Mouse (Mus musculus) midbrain, embryonic 11.5 days (tissue): ENCODE measurements around the gene Slfn9. TPM values are rescaled to one million over a fixed set of nuclear protein-coding genes. Genes with fewer than 3 reads are reported as not detected.
A peak's percentile ranks its signal among the peaks of the same experiment; 100 is the strongest.

Experiments used
- ATAC-seq: fragments of 200-750 bp; cut with Nextera tagmentation; 2 replicates; pipeline ENCODE4 v1.8.0; 2017; ENCODE audit warnings: moderate TSS enrichment, moderate library complexity; ENCODE audit not compliant: low FRiP score
- DNase-seq: peaks from one replicate; pipeline ENCODE4 v3.0.0; 2015; ENCODE audit warnings: low spot score; ENCODE audit errors: missing footprints
- H3K27ac ChIP-seq: fragments of 300-500 bp; sonication (generic); 2 replicates; pipeline ENCODE4 v1.5.1; 2014; ENCODE audit warnings: low read depth, low read length
- H3K27me3 ChIP-seq: fragments of 300-500 bp; sonication (generic); 2 replicates; pipeline ENCODE4 v1.6.1; 2014; ENCODE audit warnings: mild to moderate bottlenecking, low read length, moderate library complexity, mixed read lengths; ENCODE audit not compliant: control insufficient read depth, insufficient read depth
- H3K36me3 ChIP-seq: fragments of 300-500 bp; sonication (generic); 2 replicates; pipeline ENCODE4 v1.6.1; 2014; ENCODE audit warnings: mild to moderate bottlenecking, low read length, moderate library complexity, mixed read lengths; ENCODE audit not compliant: control insufficient read depth, insufficient read depth
- H3K4me1 ChIP-seq: fragments of 300-500 bp; sonication (generic); 2 replicates; pipeline ENCODE4 v1.6.1; 2014; ENCODE audit warnings: low read length; ENCODE audit not compliant: control insufficient read depth, insufficient read depth
- H3K4me2 ChIP-seq: fragments of 300-500 bp; sonication (generic); 2 replicates; pipeline ENCODE4 v1.6.1; 2014; ENCODE audit warnings: mild to moderate bottlenecking, moderate library complexity
- H3K4me3 ChIP-seq: fragments of 300-500 bp; sonication (generic); 2 replicates; pipeline ENCODE4 v1.5.1; 2014; ENCODE audit warnings: low read depth, low read length
- H3K9ac ChIP-seq: fragments of 300-500 bp; sonication (generic); 2 replicates; pipeline ENCODE4 v1.6.1; 2014; ENCODE audit warnings: low read length
- H3K9me3 ChIP-seq: fragments of 300-500 bp; sonication (generic); 2 replicates; pipeline ENCODE4 v1.6.1; 2016; ENCODE audit warnings: low read length; ENCODE audit not compliant: control insufficient read depth
- WGBS: fragments of 180-500 bp; shearing (Covaris S2); extraction: QIAGEN DNeasy Blood & Tissue Kit; methylation state at CpG from one replicate; pipeline ENCODE4 v1.1.7; 2014; 5-methylcytosine and 5-hydroxymethylcytosine counted together
- polyA plus RNA-seq: library from polyadenylated mRNA; unstranded; fragments of >200 nt; fragmentation: Nextera tagmentation; extraction: Ambion mirVana; gene quantifications from 2 replicates; pipeline ENCODE4 v1.2.1, GENCODE M21; 2014

Gene Slfn9
- polyA plus RNA-seq, 1 experiment from 2014 or later, result 7.6 TPM

DNA sequence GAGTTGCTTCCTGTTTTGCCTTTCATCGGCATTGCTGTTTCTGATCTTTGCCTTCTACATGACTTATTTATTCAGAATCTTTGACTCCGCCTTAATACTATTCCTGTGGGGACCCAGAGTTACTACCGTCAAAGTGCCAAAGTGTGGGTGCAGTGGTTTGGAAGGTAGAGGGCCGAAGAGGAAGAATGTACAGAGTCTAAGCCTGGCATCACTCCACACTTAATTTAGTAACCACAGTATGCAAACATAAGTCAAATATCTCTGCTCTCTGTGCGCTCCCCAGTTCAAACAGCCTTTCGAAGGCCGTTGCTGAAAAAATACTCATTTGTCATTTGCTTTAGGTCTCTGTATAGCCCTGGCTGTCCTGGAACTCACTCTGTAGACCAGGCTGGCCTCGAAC lies 29.4 kb downstream of the Slfn9 start:
- no peaks in the 10 kb centered on the region for H3K36me3 ChIP-seq
- H3K4me2 ChIP-seq, result no peak overlapping the region
- no peaks in the 10 kb centered on the region for H3K9me3 ChIP-seq
- H3K27ac ChIP-seq, result no peak overlapping the region
- no peak overlapping the region for H3K9ac ChIP-seq
- no peak for ATAC-seq
- no peaks in the 10 kb centered on the region for H3K4me1 ChIP-seq
- DNase-seq, result no peak
- H3K27me3 ChIP-seq, result no peaks in the 10 kb centered on the region
- WGBS, result 90% methylated on average over 8 of the region's 8 CpGs
- no peak overlapping the region for H3K4me3 ChIP-seq

DNA sequence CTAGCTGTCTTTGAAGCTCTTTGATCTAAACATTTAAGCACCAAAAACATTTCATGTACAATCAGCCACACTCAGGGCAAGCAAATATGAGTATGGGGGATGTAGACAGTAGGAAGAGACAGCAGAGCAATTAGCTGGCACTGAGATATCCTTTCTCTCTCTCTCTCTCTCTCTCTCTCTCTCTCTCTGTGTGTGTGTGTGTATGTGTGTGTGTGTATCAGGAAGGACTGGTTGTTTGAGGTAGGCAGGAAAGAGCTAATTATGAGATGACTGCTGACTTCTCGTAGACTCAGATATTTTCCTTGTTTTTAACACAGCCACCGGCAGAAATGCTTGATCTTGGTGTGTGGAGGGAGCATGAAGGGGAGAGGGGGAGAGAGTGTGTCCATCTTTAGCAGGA lies 29.9 kb downstream of the Slfn9 start:
- no peak for DNase-seq
- H3K4me1 ChIP-seq, result no peaks in the 10 kb centered on the region
- no peak for ATAC-seq
- H3K4me2 ChIP-seq, result no peak overlapping the region
- H3K27ac ChIP-seq, result no peak overlapping the region
- no peak overlapping the region for H3K4me3 ChIP-seq
- H3K36me3 ChIP-seq, result no peaks in the 10 kb centered on the region
- no peaks in the 10 kb centered on the region for H3K9me3 ChIP-seq
- no peaks in the 10 kb centered on the region for H3K27me3 ChIP-seq
- no peak overlapping the region for H3K9ac ChIP-seq
- WGBS, result 82% methylated on average over 2 of the region's 2 CpGs

DNA sequence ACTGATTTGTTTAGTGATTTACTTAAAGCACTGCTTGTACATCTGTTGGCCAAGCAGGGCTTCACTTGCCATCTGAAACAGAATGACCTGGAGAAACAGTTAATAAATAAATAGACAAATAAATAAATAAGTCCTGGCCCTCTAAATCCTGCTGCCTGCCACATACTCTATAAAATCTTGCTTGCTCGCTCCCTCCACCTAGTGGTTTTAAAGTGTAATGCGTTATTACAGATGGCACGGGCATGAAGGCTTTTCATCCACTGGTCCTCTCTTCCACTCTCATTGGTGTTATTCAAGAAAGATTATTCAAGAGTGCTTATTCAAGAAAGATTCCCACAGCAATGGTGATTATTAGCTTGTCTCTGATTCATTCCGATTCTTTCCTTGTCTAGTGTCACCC lies 32.0 kb downstream of the Slfn9 start:
- WGBS, result 16% methylated on average over 4 of the region's 4 CpGs
- no peak for ATAC-seq
- peak; percentile 87 for DNase-seq

DNA sequence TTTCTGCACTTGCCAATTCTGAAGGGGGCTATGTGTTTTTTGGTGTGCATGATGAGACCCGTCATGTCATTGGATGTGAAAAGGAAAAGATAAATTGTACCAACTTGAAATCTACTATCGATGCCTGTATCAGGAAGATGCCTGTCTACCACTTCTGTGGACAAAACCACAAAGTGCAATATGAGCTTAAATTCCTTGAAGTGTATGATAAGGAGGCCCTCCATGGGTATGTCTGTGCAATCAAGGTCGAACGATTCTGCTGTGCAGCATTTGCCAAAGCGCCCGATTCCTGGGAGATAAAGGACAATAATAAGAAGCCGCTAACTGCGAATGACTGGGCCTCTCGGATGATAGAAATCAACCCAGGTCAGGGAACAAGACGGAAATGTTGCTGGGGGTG lies 34.7 kb downstream of the Slfn9 start:
- H3K4me3 ChIP-seq, result no peak overlapping the region
- H3K36me3 ChIP-seq, result no peaks in the 10 kb centered on the region
- H3K27ac ChIP-seq, result no peak overlapping the region
- no peaks in the 10 kb centered on the region for H3K9me3 ChIP-seq
- H3K27me3 ChIP-seq, result peaks cover 10% of the 10 kb centered on the region
- ATAC-seq, result no peak
- no peak overlapping the region for H3K9ac ChIP-seq
- no peaks in the 10 kb centered on the region for H3K4me1 ChIP-seq
- no peak overlapping the region for H3K4me2 ChIP-seq
- DNase-seq, result no peak
- 81% methylated on average over 10 of the region's 10 CpGs for whole genome bisulfite sequencing

More for the DNA sequence above, 32.0 kb downstream of the Slfn9 start:
- no peaks in the 10 kb centered on the region for H3K36me3 ChIP-seq
- no peak overlapping the region for H3K9ac ChIP-seq
- no peaks in the 10 kb centered on the region for H3K9me3 ChIP-seq
- no peak overlapping the region for H3K4me3 ChIP-seq
- H3K27me3 ChIP-seq, result 0 out of 2 replicates have a peak, but pooled peaks cover 1% of the 10 kb centered on the region
- no peak overlapping the region for H3K4me2 ChIP-seq
- H3K4me1 ChIP-seq, result no peaks in the 10 kb centered on the region
- H3K27ac ChIP-seq, result no peak overlapping the region

DNA sequence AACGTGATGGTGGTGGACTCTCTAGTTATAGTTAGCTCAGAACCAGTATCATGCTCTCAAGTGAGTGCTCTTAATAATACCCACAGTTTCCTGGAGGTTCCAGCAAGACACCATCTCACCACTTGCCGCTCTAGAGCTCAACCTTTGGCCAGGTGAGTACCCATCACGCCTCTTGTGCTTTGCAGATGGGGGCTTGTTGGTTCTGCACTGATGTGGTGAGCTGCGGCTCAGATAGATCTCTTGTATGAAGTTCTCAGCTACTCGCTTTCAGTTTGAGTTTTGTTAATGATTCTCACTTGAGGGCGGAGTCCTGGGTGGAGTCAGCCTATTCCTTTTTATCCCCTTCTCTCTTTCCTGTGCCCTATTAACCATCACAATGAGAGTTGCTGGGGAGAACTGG lies 37.0 kb downstream of the Slfn9 start:
- WGBS, result 77% methylated on average over 6 of the region's 6 CpGs
- H3K9ac ChIP-seq, result no peak overlapping the region
- peaks cover 27% of the 10 kb centered on the region for H3K27me3 ChIP-seq

DNA sequence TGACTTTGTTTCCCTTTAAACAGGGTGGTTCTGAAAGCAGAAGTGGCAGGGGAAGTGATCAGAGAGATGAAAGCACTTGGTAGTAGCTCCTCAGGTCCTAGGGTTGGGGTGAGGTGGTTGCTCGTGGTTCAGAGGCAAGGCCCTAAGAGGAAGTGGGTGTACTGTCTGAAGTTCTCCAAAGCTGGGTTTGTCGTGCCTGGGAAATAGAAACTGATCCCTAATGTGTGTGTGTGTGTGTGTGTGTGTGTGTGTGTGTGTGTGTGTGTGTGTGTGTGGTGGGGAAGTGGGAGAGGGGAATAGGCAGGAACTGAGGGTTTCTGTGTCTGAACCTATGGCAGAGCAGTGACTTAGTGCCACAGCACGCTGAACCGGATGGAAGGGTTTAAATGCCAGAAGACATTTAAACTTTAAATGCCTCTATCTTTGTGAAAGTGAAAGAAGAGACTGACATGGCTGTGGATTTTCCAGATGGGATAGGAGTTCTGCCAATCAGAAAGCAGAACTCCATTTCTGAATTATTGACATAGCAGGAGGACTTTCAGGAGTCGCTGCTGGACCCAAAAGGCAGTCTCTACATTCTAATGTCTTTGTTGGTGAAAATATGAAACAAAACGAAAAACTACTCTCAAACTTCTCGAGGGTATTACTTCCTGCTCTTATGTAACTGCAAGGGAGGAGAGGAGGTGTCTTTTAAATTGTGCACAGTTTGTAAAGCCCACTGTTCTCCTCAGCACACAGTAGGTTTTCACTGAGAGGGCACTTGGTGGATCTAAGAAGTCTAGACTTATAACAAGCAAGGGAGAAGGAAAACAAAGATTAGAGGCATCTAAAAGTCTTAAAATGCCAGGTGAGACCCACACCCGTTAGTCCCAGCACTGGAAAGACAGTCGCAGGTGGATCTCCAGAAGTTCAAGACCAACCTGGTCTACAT lies 38.8 kb downstream of the Slfn9 start:
- Histone ChIP-seq H3K9me3 (no peaks in the 10 kb centered on the region), H3K27ac (no peak overlapping the region), H3K9ac (no peak overlapping the region), H3K4me1 (peaks cover 2% of the 10 kb centered on the region; the same call in 1 of the 2 replicates), H3K27me3 (peaks cover 27% of the 10 kb centered on the region), H3K4me2 (no peak overlapping the region), H3K36me3 (no peaks in the 10 kb centered on the region), H3K4me3 (no peak overlapping the region)
- 70% methylated on average over 9 of the region's 9 CpGs for WGBS
- DNase-seq (no peak), ATAC-seq (no peak)

More for the DNA sequence above, 37.0 kb downstream of the Slfn9 start:
- DNase-seq (no peak), ATAC-seq (no peak)
- no peak overlapping the region for H3K4me2 ChIP-seq
- no peak overlapping the region for H3K4me3 ChIP-seq
- no peaks in the 10 kb centered on the region for H3K36me3 ChIP-seq
- no peaks in the 10 kb centered on the region for H3K9me3 ChIP-seq
- peaks cover 2% of the 10 kb centered on the region; the same call in 1 of the 2 replicates for H3K4me1 ChIP-seq
- no peak overlapping the region for H3K27ac ChIP-seq

DNA sequence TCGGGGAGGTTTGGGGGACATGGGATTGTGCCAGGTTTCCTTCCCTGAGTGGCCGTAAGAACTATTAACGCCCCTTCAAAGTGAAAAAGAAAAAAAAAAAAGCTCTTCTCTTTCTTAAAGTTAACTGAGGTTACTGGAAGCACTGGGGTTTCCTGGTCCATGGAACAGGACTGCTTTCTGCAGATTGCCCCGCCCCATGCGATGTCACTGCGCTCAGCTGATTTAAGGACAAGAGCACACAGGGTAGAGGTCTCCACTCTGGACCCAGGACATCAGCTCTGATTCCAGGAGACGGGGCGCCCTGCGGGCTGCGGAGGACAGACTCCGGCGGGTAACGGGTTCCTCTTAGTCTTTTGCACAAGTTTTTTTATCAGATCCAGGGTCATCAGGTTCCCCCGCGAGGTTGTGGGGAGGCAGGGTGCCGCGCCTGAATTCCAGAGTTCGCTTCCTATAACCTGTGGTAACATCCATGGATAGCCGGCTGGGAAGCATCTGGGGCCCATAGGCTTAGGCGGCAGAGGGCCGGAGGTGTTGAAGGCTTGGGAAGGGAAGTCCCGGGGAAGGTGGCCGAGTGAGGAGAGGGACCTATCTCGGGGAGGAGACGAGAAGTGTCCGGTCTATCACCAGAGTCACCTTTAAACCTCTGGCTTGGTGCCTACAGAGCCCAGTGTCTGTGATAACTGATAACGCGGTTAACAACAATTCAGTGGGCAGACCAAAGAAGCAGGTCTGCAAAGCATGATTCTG lies 39.6 kb downstream of the Slfn9 start:
- peaks cover 2% of the 10 kb centered on the region; the same call in 1 of the 2 replicates for H3K4me1 ChIP-seq
- no peak overlapping the region; the same call in 1 of the 2 replicates for H3K4me3 ChIP-seq
- 11% methylated on average over 28 of the region's 28 CpGs for WGBS
- H3K9me3 ChIP-seq, result no peaks in the 10 kb centered on the region
- no peaks in the 10 kb centered on the region for H3K36me3 ChIP-seq
- DNase-seq (peak; percentile 89), ATAC-seq (no peak)
- H3K27ac ChIP-seq, result no peak overlapping the region
- H3K4me2 ChIP-seq, result peak overlapping the region; percentile 25
- peaks cover 27% of the 10 kb centered on the region for H3K27me3 ChIP-seq
- H3K9ac ChIP-seq, result no peak overlapping the region

DNA sequence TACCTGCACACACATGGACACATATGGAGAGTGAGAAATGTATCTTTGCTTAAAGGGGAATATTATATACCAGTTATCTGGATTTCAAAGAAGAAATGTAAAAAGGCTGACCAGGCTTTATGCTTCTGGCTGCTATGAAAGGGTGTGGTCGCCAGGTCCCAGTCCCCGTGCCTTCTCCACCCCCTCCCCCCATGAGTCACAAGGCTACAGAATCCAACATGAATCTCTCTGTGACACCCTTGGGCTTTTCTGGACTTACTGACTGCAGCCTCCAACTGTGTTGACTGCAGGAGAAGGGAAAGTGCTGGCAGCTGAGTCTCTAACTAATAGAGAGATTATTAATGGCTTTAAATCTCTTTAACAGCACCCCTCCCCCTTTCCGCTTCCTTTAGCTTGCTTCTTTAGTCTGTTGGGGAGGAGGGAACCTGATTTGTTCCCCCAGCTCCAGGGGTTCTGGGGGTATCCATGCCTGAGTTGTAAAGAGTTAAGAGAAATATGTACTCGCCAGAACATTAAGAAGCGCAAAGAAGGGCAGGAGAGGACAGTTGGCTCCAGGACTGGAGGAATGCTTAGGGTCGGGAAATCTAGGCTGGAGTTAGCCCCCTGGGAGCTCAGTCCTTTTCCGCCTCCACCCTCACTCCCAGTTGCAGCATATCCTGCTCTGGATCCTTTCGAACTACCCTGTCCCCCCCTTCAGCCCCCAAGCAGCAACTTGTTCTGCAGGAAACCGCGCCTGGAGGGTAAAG lies 40.7 kb downstream of the Slfn9 start, which contains the start of gene Slfn5:
Slfn5 (plus strand) TSS at position 614 of the 746 bp plus-strand sequence.
- Histone ChIP-seq H3K4me2 (peak within 1 kb of the TSS; percentile 25), H3K36me3 (no peaks in the 10 kb centered on the region), H3K4me1 (peaks cover 2% of the 10 kb centered on the region; the same call in 1 of the 2 replicates), H3K27me3 (peaks cover 27% of the 10 kb centered on the region), H3K9me3 (no peaks in the 10 kb centered on the region), H3K27ac (no peak within 1 kb of the TSS), H3K4me3 (no peak within 1 kb of the TSS; the same call in 1 of the 2 replicates), H3K9ac (no peak within 1 kb of the TSS)
- ATAC-seq, result no peak
- peak; percentile 87 for DNase-seq
- whole genome bisulfite sequencing, result 12% methylated on average over 10 of the region's 10 CpGs
